7 mouse cellular contexts compared by ENCODE assay signal in the genomic region with DNA sequence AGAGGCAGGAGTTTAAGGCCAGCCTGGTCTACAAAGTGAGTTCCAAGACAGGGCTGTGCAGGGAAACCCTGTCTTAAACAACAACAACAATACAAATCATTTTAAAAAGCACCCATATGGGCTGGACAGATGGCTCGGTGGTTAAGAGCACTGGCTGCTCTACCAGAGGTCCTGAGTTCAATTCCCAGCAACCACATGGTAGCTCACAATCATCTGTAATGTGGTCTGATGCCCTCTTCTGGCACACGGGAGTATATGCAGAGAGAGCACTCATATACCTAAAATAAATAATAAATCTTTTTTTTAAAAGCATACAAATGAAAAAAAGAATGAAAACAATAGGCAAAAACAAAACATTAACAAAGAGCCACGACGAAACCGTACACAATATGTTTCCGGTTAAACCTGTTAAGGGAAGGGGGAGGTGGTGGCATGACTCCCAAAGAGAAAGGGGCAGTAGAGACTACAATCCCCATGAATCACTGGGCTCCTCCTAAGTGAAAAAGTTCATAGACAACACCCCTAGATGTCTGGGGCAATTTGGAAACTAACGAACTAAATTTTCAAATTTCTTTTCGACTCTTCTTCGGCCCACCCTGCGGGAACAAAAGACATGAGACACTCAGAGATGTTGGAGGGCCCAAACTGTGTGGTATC. TPM values are rescaled to one million over a fixed set of nuclear protein-coding genes. Genes with fewer than 3 reads are reported as not detected.
DNase-seq lines count a peak whose midpoint lies in the region; ATAC-seq and TF ChIP-seq lines count a peak whose summit lies in the region.

No protein-coding gene starts in this region.

- TF ChIP-seq CTCF in lung, embryonic 14.5 days (IDR thresholded peaks at IDR 0.05; ENCODE audit: low read depth) = peak; percentile 56
- TF ChIP-seq CTCF in heart, postnatal 0 days (IDR thresholded peaks at IDR 0.05; ENCODE audit: low read depth) = peak; percentile 49
- peak; percentile 68 for TF ChIP-seq CTCF in stomach, postnatal 0 days (IDR thresholded peaks at IDR 0.05; ENCODE audit: low read depth)

- H3K9ac ChIP-seq in lung, embryonic 14.5 days = peak overlapping the region; percentile 62
- H3K9ac ChIP-seq in heart, postnatal 0 days (replicated peaks; ENCODE audit: low read depth, low read length) = peak overlapping the region; percentile 55
- peak overlapping the region; percentile 68 for H3K9ac ChIP-seq in stomach, postnatal 0 days (ENCODE audit: low read length)

- H3K4me1 ChIP-seq in lung, embryonic 14.5 days (ENCODE audit: insufficient read depth) = peaks cover 8% of the 10 kb centered on the region
- 0 out of 2 replicates have a peak, but pooled peaks cover 5% of the 10 kb centered on the region for H3K4me1 ChIP-seq in heart, postnatal 0 days (ENCODE audit: control insufficient read depth, insufficient read depth)
- H3K4me1 ChIP-seq in stomach, postnatal 0 days (replicated peaks; ENCODE audit: control insufficient read depth, insufficient read depth) = 0 out of 2 replicates have a peak, but pooled peaks cover 2% of the 10 kb centered on the region

- TF ChIP-seq EP300 in heart, postnatal 0 days (IDR thresholded peaks at IDR 0.05; ENCODE audit: low read depth) = no peak
- TF ChIP-seq EP300 in stomach, postnatal 0 days (optimal IDR thresholded peaks at IDR 0.05) = no peak

- ATAC-seq in lung, embryonic 14.5 days (ENCODE audit: insufficient read depth) = peak; percentile 71
- peak; percentile 53 for ATAC-seq in heart, postnatal 0 days (ENCODE audit: insufficient read depth, low read depth)
- ATAC-seq in stomach, postnatal 0 days (ENCODE audit: low FRiP score, low TSS enrichment) = peak; percentile 71

- H3K4me3 ChIP-seq in lung, embryonic 14.5 days (ENCODE audit: low read depth, low read length) = peak overlapping the region; percentile 62
- peak overlapping the region; percentile 80 for H3K4me3 ChIP-seq in heart, postnatal 0 days (ENCODE audit: low read depth, low read length)
- peak overlapping the region; percentile 72 for H3K4me3 ChIP-seq in stomach, postnatal 0 days (ENCODE audit: low read depth, low read length)

- peak overlapping the region; percentile 96 for H3K4me2 ChIP-seq in lung, embryonic 14.5 days
- peak overlapping the region; percentile 79 for H3K4me2 ChIP-seq in heart, postnatal 0 days (ENCODE audit: low read depth, low read length)
- peak overlapping the region; percentile 51 for H3K4me2 ChIP-seq in stomach, postnatal 0 days (replicated peaks; ENCODE audit: low read depth)

- H3K36me3 ChIP-seq in lung, embryonic 14.5 days (ENCODE audit: insufficient read depth) = peaks cover 47% of the 10 kb centered on the region
- H3K36me3 ChIP-seq in heart, postnatal 0 days (replicated peaks; ENCODE audit: control insufficient read depth, insufficient read depth, low read length) = peaks cover 32% of the 10 kb centered on the region
- H3K36me3 ChIP-seq in stomach, postnatal 0 days (ENCODE audit: control insufficient read depth, insufficient read depth, low read length) = peaks cover 13% of the 10 kb centered on the region

- no peaks in the 10 kb centered on the region for H3K27me3 ChIP-seq in lung, embryonic 14.5 days (ENCODE audit: insufficient read depth, low read length)
- no peaks in the 10 kb centered on the region for H3K27me3 ChIP-seq in heart, postnatal 0 days (ENCODE audit: control insufficient read depth, insufficient read depth, low read length)
- H3K27me3 ChIP-seq in stomach, postnatal 0 days (ENCODE audit: control insufficient read depth, insufficient read depth, low read length) = no peaks in the 10 kb centered on the region

- DNase-seq in lung, embryonic 14.5 days = peak; percentile 86
- no peak for DNase-seq in lung, postnatal 4 days
- DNase-seq in embryo, embryonic 11 days = peak; percentile 81
- peak; percentile 82 for DNase-seq in heart, postnatal 0 days (ENCODE audit: low spot score)
- peak; percentile 80 for DNase-seq in lung, postnatal 10 days
- DNase-seq in stomach, postnatal 0 days (ENCODE audit: low spot score) = no peak
- DNase-seq in adrenal gland, postnatal 4 days (ENCODE audit: low spot score in 2 of 2) = no peak

- no peaks in the 10 kb centered on the region for H3K9me3 ChIP-seq in lung, embryonic 14.5 days (ENCODE audit: low read depth, low read length)
- H3K9me3 ChIP-seq in heart, postnatal 0 days (replicated peaks; ENCODE audit: control insufficient read depth, low read length) = no peaks in the 10 kb centered on the region
- H3K9me3 ChIP-seq in stomach, postnatal 0 days (ENCODE audit: control insufficient read depth, low read length) = no peaks in the 10 kb centered on the region

- WGBS in lung, embryonic 14.5 days = 2% methylated on average over 10 of the region's 10 CpGs
- under 1% methylated on average over 10 of the region's 10 CpGs for WGBS in heart, postnatal 0 days
- WGBS in stomach, postnatal 0 days = 3% methylated on average over 10 of the region's 10 CpGs

- H3K27ac ChIP-seq in lung, embryonic 14.5 days (ENCODE audit: low read depth) = peak overlapping the region; percentile 98
- H3K27ac ChIP-seq in heart, postnatal 0 days (ENCODE audit: low read depth) = peak overlapping the region; percentile 97
- peak overlapping the region; percentile 97 for H3K27ac ChIP-seq in stomach, postnatal 0 days (replicated peaks)

RNA-seq across cellular contexts. Expression of a gene that starts 0.4 kb away (rescaled TPM):
- 24.9 and 26.0 TPM in 2 replicates for polyA plus RNA-seq in lung, embryonic 14.5 days (2014; fragmentation: Nextera tagmentation; extraction: Ambion mirVana)
- 72.0 and 93.3 TPM in 2 replicates for total RNA-seq in heart, postnatal 0 days (2014; rRNA removed; ENCODE audit: low replicate concordance)
- 339 and 340 TPM in 2 replicates for polyA plus RNA-seq in heart, postnatal 0 days (2015; fragmentation: Nextera tagmentation; extraction: Ambion mirVana)
- 66.4 and 75.7 TPM in 2 replicates for polyA plus RNA-seq in stomach, postnatal 0 days (2015; fragmentation: Nextera tagmentation; extraction: Ambion mirVana)
- 10 to 100 TPM; 36.3 to 45.7 TPM for total RNA-seq in adrenal gland, postnatal 4 days (2021)

RNA-seq across cellular contexts. Expression of a gene that starts 0.5 kb away (rescaled TPM):
- 18.3 and 18.7 TPM in 2 replicates for polyA plus RNA-seq in lung, embryonic 14.5 days (2014; fragmentation: Nextera tagmentation; extraction: Ambion mirVana)
- 6.5 and 7.1 TPM in 2 replicates for total RNA-seq in heart, postnatal 0 days (2014; rRNA removed; ENCODE audit: low replicate concordance)
- polyA plus RNA-seq in heart, postnatal 0 days (2015; fragmentation: Nextera tagmentation; extraction: Ambion mirVana) = 2.5 and 3.2 TPM in 2 replicates
- 2.2 and 2.3 TPM in 2 replicates for polyA plus RNA-seq in stomach, postnatal 0 days (2015; fragmentation: Nextera tagmentation; extraction: Ambion mirVana)
- 10 to 100 TPM; 12.9 to 16.3 TPM for total RNA-seq in adrenal gland, postnatal 4 days (2021)

RNA-seq across cellular contexts. Expression of a gene that starts 8.1 kb away (rescaled TPM):
- 33.7 and 34.7 TPM in 2 replicates for polyA plus RNA-seq in lung, embryonic 14.5 days (2014; fragmentation: Nextera tagmentation; extraction: Ambion mirVana)
- total RNA-seq in heart, postnatal 0 days (2014; rRNA removed; ENCODE audit: low replicate concordance) = 11.9 and 19.7 TPM in 2 replicates
- polyA plus RNA-seq in heart, postnatal 0 days (2015; fragmentation: Nextera tagmentation; extraction: Ambion mirVana) = 26.2 and 27.1 TPM in 2 replicates
- 30.2 and 30.9 TPM in 2 replicates for polyA plus RNA-seq in stomach, postnatal 0 days (2015; fragmentation: Nextera tagmentation; extraction: Ambion mirVana)
- total RNA-seq in adrenal gland, postnatal 4 days (2021) = 10 to 100 TPM; 67.7 to 78.0 TPM

RNA-seq across cellular contexts. Expression of a gene that starts 11.5 kb away (rescaled TPM):
- polyA plus RNA-seq in lung, embryonic 14.5 days (2014; fragmentation: Nextera tagmentation; extraction: Ambion mirVana) = 101 and 120 TPM in 2 replicates
- total RNA-seq in heart, postnatal 0 days (2014; rRNA removed; ENCODE audit: low replicate concordance) = 36.9 and 41.9 TPM in 2 replicates
- 120 and 123 TPM in 2 replicates for polyA plus RNA-seq in heart, postnatal 0 days (2015; fragmentation: Nextera tagmentation; extraction: Ambion mirVana)
- 60.5 and 63.9 TPM in 2 replicates for polyA plus RNA-seq in stomach, postnatal 0 days (2015; fragmentation: Nextera tagmentation; extraction: Ambion mirVana)
- 10 to 100 TPM; 70.4 to 75.2 TPM for total RNA-seq in adrenal gland, postnatal 4 days (2021)

RNA-seq across cellular contexts. Expression of a gene that starts 11.6 kb away (rescaled TPM):
- 7.9 and 9.9 TPM in 2 replicates for polyA plus RNA-seq in lung, embryonic 14.5 days (2014; fragmentation: Nextera tagmentation; extraction: Ambion mirVana)
- 0.08 and 0.61 TPM in 2 replicates for total RNA-seq in heart, postnatal 0 days (2014; rRNA removed; ENCODE audit: low replicate concordance)
- polyA plus RNA-seq in heart, postnatal 0 days (2015; fragmentation: Nextera tagmentation; extraction: Ambion mirVana) = 3.0 and 3.4 TPM in 2 replicates
- polyA plus RNA-seq in stomach, postnatal 0 days (2015; fragmentation: Nextera tagmentation; extraction: Ambion mirVana) = 2.5 and 2.6 TPM in 2 replicates
- 1 to 10 TPM; 7.6 to 8.7 TPM for total RNA-seq in adrenal gland, postnatal 4 days (2021)

Comparison
In these comparisons a context has a peak if more than half of its experiments do, and no peak if none do; other contexts are left out.
1. DNase-seq: peak in lung, embryonic 14.5 days (single experiment), embryo, embryonic 11 days (single experiment), heart, postnatal 0 days (single experiment) and lung, postnatal 10 days (single experiment); none in lung, postnatal 4 days (0 of 2), stomach, postnatal 0 days (single experiment) and adrenal gland, postnatal 4 days (0 of 2).
2. Peak in every context shown above with its lines, with median percentiles within 50 percentile points of each other: ATAC-seq, H3K27ac ChIP-seq, H3K4me2 ChIP-seq, H3K4me3 ChIP-seq, H3K9ac ChIP-seq and CTCF ChIP-seq.